Mouse (Mus musculus): ENCODE data around the gene Saa4.
A peak's percentile ranks its signal among the peaks of the same experiment; 100 is the strongest.
"Not testable (repeated sequence)": the region's sequence is repeated elsewhere in the genome, so short reads cannot be mapped to it uniquely, and the experiment has no call there.

Gene Saa4

DNA sequence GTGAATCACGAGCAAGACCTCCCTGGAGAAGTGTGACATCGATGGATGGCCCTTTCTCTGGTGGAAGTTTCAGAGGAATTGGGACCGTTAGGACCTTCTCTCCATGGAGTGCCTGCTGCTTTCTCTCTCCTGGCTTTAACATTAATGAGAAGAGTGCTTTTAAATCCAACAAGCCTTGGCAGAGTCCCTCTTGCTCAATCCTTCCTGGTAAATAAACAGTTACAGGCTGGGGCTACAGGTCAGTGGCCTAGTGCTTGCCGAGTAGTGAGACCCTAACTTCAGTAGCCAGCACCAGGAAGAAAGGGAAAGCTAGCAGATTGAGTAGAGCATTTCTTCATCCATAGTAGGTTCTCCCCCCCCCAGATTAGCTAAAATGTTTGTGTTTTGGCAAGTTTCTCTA, at the start of gene Saa4:
Gene Saa4 (minus strand): TSS at position 146 of the 400 bp plus-strand sequence.
- no peak for DNase-seq

GRCm38 (mm10) chr7:46770706-46771105, 38.3 kb upstream of the Saa4 start:
- DNase-seq: peak; percentile 34

DNA sequence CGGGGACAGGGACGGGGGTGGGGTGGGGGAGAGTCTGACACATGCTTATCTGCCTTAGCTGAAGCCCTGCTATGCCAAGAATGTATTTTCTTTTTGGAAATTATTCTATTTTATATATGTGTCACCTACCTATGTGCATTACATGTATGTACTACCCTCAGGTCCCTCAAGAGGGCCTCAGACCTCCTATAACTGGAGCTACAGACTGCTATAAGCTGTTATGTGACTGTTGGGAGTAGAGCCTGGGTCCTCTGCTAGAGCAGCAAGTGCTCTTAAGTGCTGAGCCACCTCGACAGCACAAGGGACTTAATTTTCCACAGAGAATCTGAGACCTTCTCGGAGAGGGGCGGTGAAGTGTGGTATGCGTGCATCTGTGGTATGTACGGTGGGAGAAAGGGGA, 36.0 kb upstream of the Saa4 start:
- no peak for DNase-seq

DNA sequence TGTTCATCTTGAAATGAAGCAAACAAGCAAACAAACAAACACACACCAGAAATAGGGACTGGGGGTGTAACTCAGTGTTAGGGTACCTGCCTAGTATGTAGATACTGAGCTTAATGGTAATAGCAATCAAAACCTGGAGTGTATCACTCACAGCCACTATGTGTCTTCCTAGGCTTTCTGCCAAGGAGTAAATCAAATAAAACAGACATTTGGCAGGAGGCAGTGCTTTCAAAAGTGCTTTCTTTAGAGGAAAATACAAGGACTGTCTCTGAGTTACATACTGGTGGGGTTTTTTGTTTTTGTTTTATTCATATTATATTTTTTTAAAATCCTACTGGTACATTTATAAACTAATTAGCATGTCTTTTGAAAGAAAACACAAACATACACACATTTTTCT, 35.0 kb upstream of the Saa4 start:
- no peak for DNase-seq

DNA sequence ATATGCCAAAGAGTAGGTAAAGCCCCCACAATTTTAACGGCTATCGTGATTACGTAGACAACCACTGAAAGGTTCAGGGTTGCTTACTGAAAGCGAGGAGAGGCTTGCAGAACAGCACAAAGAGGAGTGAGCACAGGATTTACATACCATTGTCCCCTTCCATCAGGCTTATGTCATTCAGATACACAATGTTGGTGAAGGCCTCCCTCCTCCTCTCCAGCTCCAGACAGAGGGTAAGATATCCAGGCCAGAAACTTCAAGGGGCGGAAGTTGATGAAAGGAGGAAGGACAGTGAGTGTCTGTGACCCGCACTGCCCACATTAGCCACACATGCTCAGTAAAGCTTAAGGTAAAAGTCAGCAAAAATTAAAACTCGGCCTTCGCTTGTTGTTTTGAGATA, 32.3 kb upstream of the Saa4 start:
- no peak for DNase-seq

DNA sequence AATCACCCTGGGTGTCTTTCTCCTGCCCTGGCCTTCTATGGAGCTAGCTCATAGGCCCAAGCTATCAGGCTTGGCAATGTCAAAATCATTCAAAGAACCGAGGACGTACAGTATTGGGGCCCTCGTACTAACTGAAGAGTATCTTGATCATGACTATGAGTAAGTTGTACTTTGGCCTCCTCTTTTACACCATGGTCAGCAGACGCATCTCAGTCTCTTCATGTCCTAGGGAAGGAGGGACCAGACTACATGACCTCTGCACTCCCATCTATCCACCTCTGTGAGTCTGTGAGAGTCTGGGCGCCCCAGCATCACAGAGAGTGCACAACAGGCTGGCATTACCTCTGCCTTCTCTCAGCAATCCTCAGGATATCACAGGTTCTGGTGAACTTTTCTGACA, 30.2 kb upstream of the Saa4 start:
- no peak for DNase-seq

- DNase-seq: no peak
Measured at GRCm38 (mm10) chr7:46761049-46761795, 28.8 kb upstream of the Saa4 start.

DNA sequence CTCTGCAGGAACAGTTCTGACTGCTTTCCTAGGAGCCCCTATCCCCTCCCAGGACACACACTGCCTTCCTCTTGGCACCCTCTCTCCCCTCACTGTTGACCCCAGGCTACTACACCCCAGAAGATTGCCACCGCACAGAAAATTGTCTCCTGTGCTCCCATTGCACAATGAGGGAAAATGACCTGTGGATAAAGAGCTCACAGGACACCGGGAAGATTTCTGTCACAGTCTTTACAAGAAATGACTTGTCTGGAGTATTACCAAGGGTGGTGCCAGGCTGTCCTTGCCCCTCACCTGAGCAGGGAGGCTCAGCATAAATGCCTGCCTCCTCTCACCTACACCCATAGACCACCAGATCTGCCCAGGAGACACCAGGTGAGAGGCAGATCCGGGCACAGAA, 19.1 kb upstream of the Saa4 start, which contains the start of gene Saa2:
Gene Saa2 (plus strand): TSS at position 301 of the 400 bp plus-strand sequence.
- no peak for DNase-seq

DNA sequence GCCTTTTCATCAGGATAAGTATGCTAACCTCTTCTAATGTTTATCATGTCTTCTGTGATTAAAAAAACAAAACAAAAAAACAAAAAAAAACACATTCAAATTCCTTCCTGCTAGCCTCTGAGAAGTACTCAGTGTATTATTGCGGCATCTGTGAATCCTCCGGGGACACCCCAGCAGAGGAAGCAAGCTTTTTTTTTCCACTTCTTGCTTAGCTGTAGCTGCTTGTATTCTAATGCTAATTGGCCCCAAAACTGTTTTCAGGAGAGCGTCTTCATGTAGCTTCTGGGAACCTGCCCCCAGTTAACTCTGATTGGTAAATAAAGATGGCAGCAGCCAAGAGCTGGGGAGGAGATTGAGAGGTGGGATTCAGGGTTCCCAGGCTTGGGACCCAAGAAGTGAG, 16.1 kb upstream of the Saa4 start:
- DNase-seq: no peak

GRCm38 (mm10) chr7:46746381-46746780, 14.0 kb upstream of the Saa4 start:
- DNase-seq: no peak

- DNase-seq: no peak
Measured at GRCm38 (mm10) chr7:46745816-46746215, 13.4 kb upstream of the Saa4 start.

DNA sequence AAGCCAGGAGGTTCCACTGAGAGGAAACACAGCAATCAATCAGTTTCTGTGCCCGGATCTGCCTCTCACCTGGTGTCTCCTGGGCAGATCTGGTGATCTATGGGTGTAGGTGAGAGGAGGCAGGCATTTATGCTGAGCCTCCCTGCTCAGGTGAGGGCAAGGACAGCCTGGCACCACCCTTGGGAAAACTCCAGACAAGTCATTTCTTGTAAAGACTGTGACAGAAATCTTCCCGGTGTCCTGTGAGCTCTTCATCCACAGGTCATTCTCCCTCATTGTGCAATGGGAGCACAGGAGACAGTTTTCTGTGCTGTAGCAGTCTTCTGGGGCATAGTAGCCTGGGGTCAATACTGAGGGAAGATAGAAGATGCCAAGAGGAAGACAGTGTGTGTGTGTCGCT, 10.5 kb upstream of the Saa4 start, which contains the start of gene Saa1:
Gene Saa1 (minus strand): TSS at position 101 of the 400 bp plus-strand sequence.
- not testable (repeated sequence) for DNase-seq

DNA sequence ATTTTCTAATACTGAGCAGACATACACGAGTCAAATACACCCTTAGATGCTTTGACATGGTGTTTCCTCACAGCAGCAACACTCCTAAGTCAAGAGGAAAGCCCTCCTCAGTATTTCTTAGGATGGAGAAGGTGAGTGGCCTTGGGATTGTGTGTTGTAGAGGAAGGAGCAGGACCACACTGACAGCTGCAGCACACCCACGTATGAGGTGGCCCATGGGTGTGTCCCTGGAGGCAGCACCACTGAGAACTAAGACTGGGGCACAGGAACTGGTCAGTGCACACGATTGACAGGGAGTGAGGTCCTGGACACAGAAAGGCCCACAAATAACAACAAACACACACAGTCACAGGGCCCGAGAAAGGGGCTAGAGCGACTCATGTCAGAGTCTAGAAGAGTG, 7.6 kb upstream of the Saa4 start:
- not testable (repeated sequence) for DNase-seq

- no peak for DNase-seq
Measured at GRCm38 (mm10) chr7:46738561-46739460, 6.4 kb upstream of the Saa4 start.

- no peak for DNase-seq
Measured at GRCm38 (mm10) chr7:46734983-46735382, 2.6 kb upstream of the Saa4 start.

DNA sequence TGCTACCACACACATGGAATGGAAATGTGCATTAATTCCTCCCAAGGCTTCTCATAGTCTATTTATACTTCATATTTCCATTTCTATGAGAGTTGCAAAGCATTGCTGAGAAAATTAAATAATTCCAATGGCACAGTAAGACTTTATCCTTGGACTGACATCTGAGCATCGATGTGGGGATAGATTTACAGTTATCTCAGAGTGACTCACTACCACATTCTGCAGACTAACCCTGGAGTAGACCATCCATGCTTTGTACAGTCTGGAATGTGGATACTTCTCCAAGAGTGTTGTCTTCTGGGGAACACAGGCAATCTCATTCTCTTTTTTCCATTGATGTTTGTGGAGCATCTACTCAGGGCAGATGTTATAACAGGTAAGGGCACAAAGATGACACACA, 4.8 kb downstream of the Saa4 start:
- no peak for DNase-seq

DNA sequence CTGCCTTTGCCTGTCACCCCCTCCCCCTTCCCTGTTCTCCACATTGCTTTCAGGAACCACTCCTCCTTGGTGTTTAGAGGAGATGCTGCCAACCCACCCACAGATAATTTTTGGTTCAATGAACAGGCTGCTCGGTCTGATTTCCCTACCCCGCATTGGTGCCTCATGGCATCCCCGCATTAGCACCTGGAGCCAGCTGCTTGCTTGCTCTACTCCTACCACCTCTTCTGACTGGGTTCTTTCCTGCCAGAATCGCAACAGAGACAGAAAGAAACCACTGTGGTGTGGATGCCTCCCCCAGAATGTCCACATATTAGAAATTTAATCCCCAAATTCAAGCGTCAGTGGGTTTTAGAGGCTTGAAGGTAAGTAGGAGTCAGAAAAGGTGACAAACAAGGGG, 8.0 kb downstream of the Saa4 start:
- no peak for DNase-seq

DNA sequence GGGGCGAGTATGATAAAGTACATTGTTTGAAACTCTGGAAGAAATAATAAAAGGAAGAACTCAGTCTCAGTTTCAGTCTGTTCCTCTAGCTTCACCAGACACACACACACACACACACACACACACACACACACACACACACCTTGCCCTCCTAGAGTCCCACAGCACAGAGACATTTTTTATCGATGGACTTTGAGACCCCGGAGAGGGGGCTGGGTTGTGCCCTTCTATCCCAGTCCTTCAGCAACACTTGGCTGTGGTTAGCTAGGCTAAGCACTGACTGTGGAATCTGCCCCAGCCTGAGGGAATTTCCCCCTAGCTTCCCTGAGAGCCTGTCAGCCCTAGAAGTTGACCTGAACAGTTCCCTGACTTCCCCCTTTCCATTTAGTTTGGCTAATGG, 8.6 kb downstream of the Saa4 start:
- DNase-seq: no peak

- no peak for DNase-seq
Measured at GRCm38 (mm10) chr7:46723354-46723753, 9.0 kb downstream of the Saa4 start.

DNA sequence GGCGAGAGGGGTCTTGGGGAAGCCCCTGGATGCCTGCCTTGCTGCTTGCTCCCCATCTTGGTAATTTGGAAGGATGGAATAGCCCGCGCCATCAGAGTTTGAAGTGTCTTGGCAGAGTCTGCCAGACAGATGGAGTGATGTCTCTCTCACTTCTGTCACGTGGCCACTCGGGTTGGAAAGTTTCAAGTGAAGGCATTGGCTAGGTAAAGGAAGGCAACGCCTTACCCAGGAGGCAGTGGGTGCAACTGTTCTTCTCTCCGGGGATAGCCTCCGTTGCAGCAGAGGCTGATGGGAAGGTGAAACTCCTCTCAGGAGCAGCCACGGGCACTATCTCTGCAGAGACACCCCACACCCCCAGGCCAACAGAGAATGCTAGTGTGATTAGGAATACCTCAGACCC, 11.9 kb downstream of the Saa4 start:
- no peak for DNase-seq

DNA sequence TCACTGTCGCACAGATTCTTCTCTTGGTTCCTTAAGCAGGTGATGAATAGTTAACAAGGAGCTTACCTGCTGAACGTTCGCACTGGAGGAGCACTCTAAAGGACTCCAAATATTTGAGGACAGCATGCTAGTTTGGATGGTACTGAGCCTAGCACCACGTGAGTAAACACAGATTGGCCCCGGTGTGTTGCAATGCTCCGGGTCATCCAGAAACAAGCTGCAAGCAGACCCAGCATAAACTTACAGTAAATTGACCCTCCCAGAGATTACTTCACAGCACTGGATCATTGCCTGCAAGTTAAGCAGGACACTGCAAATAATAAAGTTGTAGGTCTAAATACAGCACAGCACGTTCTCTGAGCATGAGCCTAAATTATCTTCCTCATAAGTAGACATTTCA, 12.9 kb downstream of the Saa4 start:
- DNase-seq: no peak

DNA sequence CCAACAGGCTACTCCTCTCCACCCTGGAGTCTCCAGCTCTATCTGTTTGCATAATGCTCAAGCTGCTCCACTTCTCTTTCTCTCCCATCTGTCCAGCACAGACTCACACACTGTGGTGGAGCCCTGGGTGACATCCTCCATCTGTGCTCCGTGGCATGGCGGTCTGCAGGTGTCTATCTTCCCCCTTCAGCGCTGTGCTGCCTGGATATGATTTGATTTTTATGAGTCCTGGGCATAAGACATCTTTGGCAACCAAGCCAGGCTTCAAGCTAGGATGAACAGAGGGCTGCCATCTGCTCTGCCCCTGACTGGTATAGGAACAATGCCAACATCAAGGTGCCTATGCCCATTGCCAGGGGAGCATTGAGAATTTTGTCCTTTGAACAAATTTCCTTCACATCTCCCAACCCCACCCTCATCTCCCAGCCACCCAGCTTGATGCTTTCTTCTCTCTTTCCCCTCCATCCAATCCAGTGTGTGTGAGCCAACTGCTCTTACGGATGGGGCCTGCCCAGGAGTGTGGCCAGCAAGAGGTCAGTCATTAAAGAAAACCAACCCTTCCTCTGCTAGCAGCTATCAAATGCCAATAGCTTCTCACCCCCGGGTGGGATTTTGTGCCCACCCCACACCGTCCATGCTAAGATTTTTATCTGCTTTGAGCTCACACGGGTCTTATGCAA, 13.7 kb downstream of the Saa4 start:
- DNase-seq: no peak

GRCm38 (mm10) chr7:46716897-46717296, 15.5 kb downstream of the Saa4 start:
- no peak for DNase-seq
